Mouse (Mus musculus): ENCODE measurements around the gene Tmem274. TPM values are rescaled to one million over a fixed set of nuclear protein-coding genes. Genes with fewer than 3 reads are reported as not detected.

Tmem274 gene
- total and polyA plus RNA-seq, 3 experiments = not detected

DNA sequence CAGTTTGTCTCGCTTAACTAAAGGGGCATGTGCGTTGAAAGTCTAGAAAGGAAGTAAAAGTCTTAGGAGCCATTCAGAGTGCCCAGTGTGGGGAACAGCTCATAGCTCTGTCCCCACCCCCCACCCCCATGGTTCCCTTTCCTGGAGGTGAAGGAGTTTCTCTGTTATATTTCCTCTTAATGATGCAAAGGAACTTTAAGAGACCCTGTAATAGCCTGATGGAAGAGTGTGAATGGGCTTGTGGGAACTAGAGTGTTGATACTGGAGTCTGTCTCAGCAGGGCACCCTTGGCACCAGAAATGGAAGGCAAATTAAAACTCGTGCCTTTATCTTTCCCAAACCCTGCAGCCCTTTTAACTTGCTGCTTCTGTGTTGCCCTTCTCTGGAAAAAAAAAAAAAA is 27.7 kb downstream of the Tmem274 start:
- Histone ChIP-seq H3K4me3 (no peak overlapping the region), H3K79me2 (replicated peaks; ENCODE audit: control insufficient read depth, insufficient read depth, low read length) (no peaks in the 10 kb centered on the region), H3K27ac (no peak overlapping the region), H3K36me3 (ENCODE audit: control insufficient read depth, insufficient read depth, low read length) (no peaks in the 10 kb centered on the region), H3K4me1 (ENCODE audit: control insufficient read depth, insufficient read depth, low read length) (no peaks in the 10 kb centered on the region), H3K27me3 (ENCODE audit: control insufficient read depth, insufficient read depth, low read length) (no peaks in the 10 kb centered on the region), H3K9ac (ENCODE audit: low read depth, low read length) (no peak overlapping the region)
- 28% methylated on average over 3 of the region's 3 CpGs for WGBS
- no peak for DNase-seq
- TF ChIP-seq POLR2A (IDR thresholded peaks at IDR 0.05; ENCODE audit: insufficient read depth, low read depth, low read length) = no peak
- TF ChIP-seq EP300 (IDR thresholded peaks at IDR 0.05; ENCODE audit: insufficient read depth, low read depth, low read length) = no peak
- TF ChIP-seq CTCF (IDR thresholded peaks at IDR 0.05) = no peak
- intact Hi-C loops (cut with DNase I) = no loop called here

DNA sequence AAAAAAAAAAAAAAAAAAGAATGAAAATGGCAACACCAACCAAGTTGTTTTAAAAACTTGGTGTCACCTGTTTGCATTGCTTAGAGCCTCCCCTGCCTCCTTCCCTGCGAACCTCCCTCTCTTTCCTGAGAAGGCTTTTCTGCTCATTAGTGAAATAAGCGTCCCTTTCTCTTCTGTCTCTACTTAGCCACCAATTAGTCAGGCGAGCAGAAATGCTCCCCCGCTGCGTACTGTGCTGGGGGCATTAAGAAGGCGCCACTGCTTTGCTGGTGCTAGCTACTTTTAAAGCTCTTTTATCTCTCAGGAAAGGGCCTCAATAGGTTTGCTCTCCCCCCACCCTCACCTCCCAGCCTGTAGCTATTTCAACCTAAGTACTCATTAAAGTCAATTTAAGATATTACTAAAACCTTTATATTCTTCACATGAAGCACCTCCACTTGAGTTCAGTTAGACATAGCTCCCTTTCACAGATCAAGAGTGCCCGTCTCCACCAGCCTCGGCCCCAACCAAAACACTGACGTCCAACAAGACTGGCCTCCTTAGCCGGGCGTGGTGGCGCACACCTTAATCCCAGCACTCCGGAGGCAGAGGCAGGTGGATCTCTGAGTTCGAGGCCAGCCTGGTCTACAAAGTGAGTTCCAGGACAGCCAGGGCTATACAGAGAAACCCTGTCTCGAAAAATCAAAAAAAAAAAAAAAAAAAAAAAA is 28.2 kb downstream of the Tmem274 start:
- Histone ChIP-seq H3K27me3 (ENCODE audit: control insufficient read depth, insufficient read depth, low read length) (no peaks in the 10 kb centered on the region), H3K4me3 (no peak overlapping the region), H3K9ac (ENCODE audit: low read depth, low read length) (no peak overlapping the region), H3K4me1 (ENCODE audit: control insufficient read depth, insufficient read depth, low read length) (no peaks in the 10 kb centered on the region), H3K79me2 (replicated peaks; ENCODE audit: control insufficient read depth, insufficient read depth, low read length) (no peaks in the 10 kb centered on the region), H3K36me3 (ENCODE audit: control insufficient read depth, insufficient read depth, low read length) (no peaks in the 10 kb centered on the region), H3K27ac (no peak overlapping the region)
- TF ChIP-seq CTCF (IDR thresholded peaks at IDR 0.05) = no peak
- TF ChIP-seq EP300 (IDR thresholded peaks at IDR 0.05; ENCODE audit: insufficient read depth, low read depth, low read length) = no peak
- no peak for DNase-seq
- 72% methylated on average over 14 of the region's 15 CpGs for WGBS
- intact Hi-C loops (cut with DNase I) = no loop called here

DNA sequence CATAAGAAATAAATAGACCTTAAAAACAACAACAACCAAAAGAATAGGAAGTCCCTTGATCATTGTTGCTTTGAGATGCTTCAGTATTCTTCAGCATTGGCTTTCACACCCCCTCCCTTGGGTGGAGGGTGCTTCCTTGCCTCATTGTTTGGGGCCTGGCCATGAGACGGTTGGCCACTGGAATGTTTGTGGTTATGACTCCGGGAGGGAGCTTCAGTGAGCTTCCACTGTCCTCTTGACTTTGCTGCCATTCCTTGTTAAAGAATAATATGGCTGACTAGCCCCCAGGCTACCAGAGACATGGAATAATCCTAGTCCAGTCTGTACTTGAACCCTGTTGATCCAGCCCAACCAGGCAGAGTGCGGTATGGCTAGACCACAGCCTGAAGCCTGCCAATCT is 29.7 kb downstream of the Tmem274 start:
- Histone ChIP-seq H3K79me2 (replicated peaks; ENCODE audit: control insufficient read depth, insufficient read depth, low read length) (no peaks in the 10 kb centered on the region), H3K4me3 (no peak overlapping the region), H3K9ac (ENCODE audit: low read depth, low read length) (no peak overlapping the region), H3K27ac (no peak overlapping the region), H3K27me3 (ENCODE audit: control insufficient read depth, insufficient read depth, low read length) (no peaks in the 10 kb centered on the region), H3K36me3 (ENCODE audit: control insufficient read depth, insufficient read depth, low read length) (no peaks in the 10 kb centered on the region), H3K4me1 (ENCODE audit: control insufficient read depth, insufficient read depth, low read length) (no peaks in the 10 kb centered on the region)
- WGBS = 71% methylated on average over 3 of the region's 3 CpGs
- no peak for DNase-seq
- TF ChIP-seq EP300 (IDR thresholded peaks at IDR 0.05; ENCODE audit: insufficient read depth, low read depth, low read length) (no peak), CTCF (IDR thresholded peaks at IDR 0.05) (no peak), POLR2A (IDR thresholded peaks at IDR 0.05; ENCODE audit: insufficient read depth, low read depth, low read length) (no peak)
- intact Hi-C loops (cut with DNase I) = no loop called here

DNA sequence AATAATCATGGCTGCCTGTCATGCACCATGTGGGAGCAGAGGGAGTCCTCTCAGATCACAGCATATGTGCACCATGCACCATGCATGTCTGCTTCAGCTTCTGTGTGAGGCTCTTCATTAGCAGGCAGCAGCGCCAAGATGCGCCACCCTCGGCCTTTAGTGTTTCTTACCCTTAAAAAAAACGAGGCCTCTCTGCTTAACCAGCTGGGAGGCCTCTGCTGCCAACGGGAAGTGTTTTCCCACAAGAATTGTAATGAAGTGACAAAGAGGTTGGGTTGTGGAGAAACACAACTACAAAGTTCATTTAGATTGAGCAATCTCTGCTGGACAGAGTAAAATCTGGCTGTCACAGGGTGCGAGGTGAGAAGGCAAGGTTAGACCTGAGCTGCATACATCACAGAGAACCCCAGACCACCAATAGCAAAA is 34.1 kb downstream of the Tmem274 start:
- no peaks in the 10 kb centered on the region for H3K36me3 ChIP-seq (ENCODE audit: control insufficient read depth, insufficient read depth, low read length)
- 53% methylated on average over 6 of the region's 6 CpGs for WGBS
- H3K9ac ChIP-seq (ENCODE audit: low read depth, low read length) = no peak overlapping the region
- intact Hi-C loops (cut with DNase I) = no loop called here
- no peak overlapping the region for H3K27ac ChIP-seq
- TF ChIP-seq CTCF (IDR thresholded peaks at IDR 0.05) (no peak), POLR2A (IDR thresholded peaks at IDR 0.05; ENCODE audit: insufficient read depth, low read depth, low read length) (no peak), EP300 (IDR thresholded peaks at IDR 0.05; ENCODE audit: insufficient read depth, low read depth, low read length) (no peak)
- H3K4me3 ChIP-seq = no peak overlapping the region
- DNase-seq = no peak
- no peaks in the 10 kb centered on the region for H3K27me3 ChIP-seq (ENCODE audit: control insufficient read depth, insufficient read depth, low read length)
- H3K4me1 ChIP-seq (ENCODE audit: control insufficient read depth, insufficient read depth, low read length) = no peaks in the 10 kb centered on the region
- H3K79me2 ChIP-seq (replicated peaks; ENCODE audit: control insufficient read depth, insufficient read depth, low read length) = no peaks in the 10 kb centered on the region

DNA sequence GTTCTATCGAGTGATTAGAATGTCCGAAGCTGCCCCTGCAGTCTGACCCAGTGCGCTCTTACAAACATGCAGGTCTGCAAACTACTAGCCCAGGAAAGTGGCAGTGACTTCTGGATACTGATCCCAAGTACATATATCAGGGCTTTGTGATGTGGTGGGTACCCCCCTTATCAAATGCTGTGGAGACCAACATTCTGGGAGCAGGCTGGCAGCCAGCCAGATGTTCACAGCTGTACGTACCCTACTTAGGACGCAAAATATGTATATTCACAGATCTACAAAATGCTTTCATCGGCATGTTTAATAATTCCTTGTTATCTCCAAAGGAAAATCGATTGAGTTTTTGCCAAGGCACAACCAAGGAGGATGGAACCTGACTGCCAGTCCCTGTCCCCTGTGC is 34.9 kb downstream of the Tmem274 start:
- Histone ChIP-seq H3K27ac (no peak overlapping the region), H3K79me2 (replicated peaks; ENCODE audit: control insufficient read depth, insufficient read depth, low read length) (no peaks in the 10 kb centered on the region), H3K4me3 (no peak overlapping the region), H3K27me3 (ENCODE audit: control insufficient read depth, insufficient read depth, low read length) (no peaks in the 10 kb centered on the region), H3K4me1 (ENCODE audit: control insufficient read depth, insufficient read depth, low read length) (no peaks in the 10 kb centered on the region), H3K36me3 (ENCODE audit: control insufficient read depth, insufficient read depth, low read length) (no peaks in the 10 kb centered on the region), H3K9ac (ENCODE audit: low read depth, low read length) (no peak overlapping the region)
- no peak for TF ChIP-seq CTCF (IDR thresholded peaks at IDR 0.05)
- no peak for TF ChIP-seq POLR2A (IDR thresholded peaks at IDR 0.05; ENCODE audit: insufficient read depth, low read depth, low read length)
- no peak for TF ChIP-seq EP300 (IDR thresholded peaks at IDR 0.05; ENCODE audit: insufficient read depth, low read depth, low read length)
- 74% methylated on average over 7 of the region's 7 CpGs for WGBS
- intact Hi-C loops (cut with DNase I) = no loop called here
- DNase-seq = no peak

DNA sequence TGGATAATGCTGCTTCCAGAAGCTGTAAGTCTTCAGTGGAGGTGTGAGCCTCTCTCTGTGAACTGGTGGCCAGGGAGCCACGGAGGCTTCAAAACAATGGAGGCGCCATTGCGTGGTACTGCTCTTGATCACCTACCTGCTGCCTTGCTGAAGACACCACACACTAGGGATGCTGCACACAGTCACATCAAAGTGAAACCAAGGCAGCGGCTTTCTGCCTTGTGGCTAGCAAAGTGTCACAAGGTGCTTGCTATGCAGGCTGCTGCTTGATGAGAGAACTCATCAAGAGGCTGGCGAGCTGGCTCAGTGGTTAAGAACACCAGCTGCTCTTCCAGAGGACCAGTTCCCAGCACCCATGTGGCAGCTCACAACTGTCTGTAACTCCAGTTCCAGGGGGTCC is 38.5 kb downstream of the Tmem274 start:
- Histone ChIP-seq H3K27me3 (ENCODE audit: control insufficient read depth, insufficient read depth, low read length) (no peaks in the 10 kb centered on the region), H3K4me1 (ENCODE audit: control insufficient read depth, insufficient read depth, low read length) (peaks cover 11% of the 10 kb centered on the region), H3K36me3 (ENCODE audit: control insufficient read depth, insufficient read depth, low read length) (no peaks in the 10 kb centered on the region), H3K4me3 (no peak overlapping the region), H3K79me2 (replicated peaks; ENCODE audit: control insufficient read depth, insufficient read depth, low read length) (no peaks in the 10 kb centered on the region), H3K27ac (no peak overlapping the region), H3K9ac (ENCODE audit: low read depth, low read length) (no peak overlapping the region)
- TF ChIP-seq EP300 (IDR thresholded peaks at IDR 0.05; ENCODE audit: insufficient read depth, low read depth, low read length) = no peak
- TF ChIP-seq POLR2A (IDR thresholded peaks at IDR 0.05; ENCODE audit: insufficient read depth, low read depth, low read length) = no peak
- TF ChIP-seq CTCF (IDR thresholded peaks at IDR 0.05) = no peak
- no peak for DNase-seq
- 87% methylated on average over 5 of the region's 5 CpGs for WGBS
- intact Hi-C loops (cut with DNase I) = no loop called here

Measured in heart, adult 2 months (tissue).